Mouse (Mus musculus) heart, embryonic 10.5 days (tissue): ENCODE data around the gene Zbtb48. TPM values are rescaled to one million over a fixed set of nuclear protein-coding genes. Genes with fewer than 3 reads are reported as not detected.
A peak's percentile ranks its signal among the peaks of the same experiment; 100 is the strongest.

Experiments used
- DNase-seq: peaks from one replicate; pipeline ENCODE4 v3.0.0-alpha.2; 2017; ENCODE audit warnings: low spot score
- H3K27ac ChIP-seq: fragments of 300-500 bp; sonication (generic); 2 replicates; pipeline ENCODE4 v1.5.1; 2016; ENCODE audit warnings: mild to moderate bottlenecking
- H3K27me3 ChIP-seq: fragments of 300-500 bp; sonication (generic); 2 replicates; pipeline ENCODE4 v1.6.1; 2016; ENCODE audit warnings: mild to moderate bottlenecking; ENCODE audit not compliant: poor library complexity, insufficient read depth, severe bottlenecking
- H3K36me3 ChIP-seq: fragments of 300-500 bp; sonication (generic); 2 replicates; pipeline ENCODE4 v1.6.1; 2016; ENCODE audit warnings: mild to moderate bottlenecking, moderate library complexity
- H3K4me1 ChIP-seq: fragments of 300-500 bp; sonication (generic); 2 replicates; pipeline ENCODE4 v1.6.1; 2016; ENCODE audit warnings: mild to moderate bottlenecking
- H3K4me3 ChIP-seq: fragments of 300-500 bp; sonication (generic); 2 replicates; pipeline ENCODE4 v1.5.1; 2016; ENCODE audit warnings: mild to moderate bottlenecking, moderate library complexity
- H3K9me3 ChIP-seq: fragments of 300-500 bp; sonication (generic); 2 replicates; pipeline ENCODE4 v1.6.1; 2016; ENCODE audit warnings: mild to moderate bottlenecking, moderate library complexity
- WGBS: fragments of 180-500 bp; shearing (Covaris S2); methylation state at CpG from one replicate; pipeline ENCODE4 v1.1.7; 2016; 5-methylcytosine and 5-hydroxymethylcytosine counted together
- polyA plus RNA-seq: library from polyadenylated mRNA; unstranded; fragments of >200 nt; fragmentation: Nextera tagmentation; extraction: Ambion mirVana; gene quantifications from 2 replicates; pipeline ENCODE4 v1.2.1, GENCODE M21; 2016

Zbtb48 gene
- polyA plus RNA-seq, 1 experiment from 2014 or later, result 21.0 TPM

DNA sequence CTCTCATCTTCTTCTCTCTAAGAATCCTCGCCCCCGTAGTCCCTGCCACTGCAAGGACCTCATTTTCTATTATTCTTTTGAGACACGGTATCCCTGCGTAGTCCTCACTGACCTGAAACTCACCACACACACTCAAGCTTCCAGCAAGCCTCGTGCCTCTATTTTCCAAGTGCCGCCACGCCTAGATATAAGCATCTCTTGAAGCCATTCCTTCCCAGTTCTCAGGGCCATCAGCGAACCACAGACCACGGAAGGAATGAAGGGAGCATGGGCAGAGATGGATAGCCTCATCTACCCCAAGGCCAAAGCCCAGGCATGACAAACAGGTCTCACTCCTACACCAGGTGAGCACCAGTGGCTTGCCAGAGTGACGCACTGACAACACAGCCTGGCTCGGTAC lies 2.9 kb downstream of the Zbtb48 start:
- no peaks in the 10 kb centered on the region for H3K9me3 ChIP-seq
- peaks cover 56% of the 10 kb centered on the region for H3K36me3 ChIP-seq
- 89% methylated on average over 11 of the region's 11 CpGs for WGBS
- no peak overlapping the region for H3K4me3 ChIP-seq
- H3K27me3 ChIP-seq, result no peaks in the 10 kb centered on the region
- no peak overlapping the region for H3K27ac ChIP-seq
- DNase-seq, result no peak
- peaks cover 43% of the 10 kb centered on the region for H3K4me1 ChIP-seq

DNA sequence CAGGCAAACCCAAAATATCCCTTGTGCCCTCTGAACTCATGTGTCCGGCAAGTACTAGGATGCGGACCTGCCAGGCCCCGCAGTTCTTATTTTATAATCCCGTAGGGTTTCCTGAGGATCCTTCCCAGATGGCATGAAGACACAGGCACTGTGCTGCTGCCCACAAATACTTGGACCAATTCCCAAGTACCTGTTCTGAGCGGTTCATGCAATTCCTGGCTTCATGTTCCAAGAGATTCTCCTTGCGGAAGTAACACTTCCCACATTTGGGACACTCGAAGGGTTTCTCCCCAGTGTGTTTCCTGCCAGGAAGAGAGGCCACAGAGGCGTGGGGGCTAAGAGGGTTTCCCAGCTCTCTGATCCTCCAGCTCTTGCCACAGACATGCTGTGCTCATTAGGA lies 5.0 kb downstream of the Zbtb48 start:
- no peak overlapping the region for H3K4me3 ChIP-seq
- no peaks in the 10 kb centered on the region for H3K27me3 ChIP-seq
- peaks cover 76% of the 10 kb centered on the region for H3K36me3 ChIP-seq
- no peaks in the 10 kb centered on the region for H3K9me3 ChIP-seq
- peaks cover 32% of the 10 kb centered on the region for H3K4me1 ChIP-seq
- DNase-seq, result no peak
- 88% methylated on average over 8 of the region's 8 CpGs for WGBS
- H3K27ac ChIP-seq, result no peak overlapping the region

DNA sequence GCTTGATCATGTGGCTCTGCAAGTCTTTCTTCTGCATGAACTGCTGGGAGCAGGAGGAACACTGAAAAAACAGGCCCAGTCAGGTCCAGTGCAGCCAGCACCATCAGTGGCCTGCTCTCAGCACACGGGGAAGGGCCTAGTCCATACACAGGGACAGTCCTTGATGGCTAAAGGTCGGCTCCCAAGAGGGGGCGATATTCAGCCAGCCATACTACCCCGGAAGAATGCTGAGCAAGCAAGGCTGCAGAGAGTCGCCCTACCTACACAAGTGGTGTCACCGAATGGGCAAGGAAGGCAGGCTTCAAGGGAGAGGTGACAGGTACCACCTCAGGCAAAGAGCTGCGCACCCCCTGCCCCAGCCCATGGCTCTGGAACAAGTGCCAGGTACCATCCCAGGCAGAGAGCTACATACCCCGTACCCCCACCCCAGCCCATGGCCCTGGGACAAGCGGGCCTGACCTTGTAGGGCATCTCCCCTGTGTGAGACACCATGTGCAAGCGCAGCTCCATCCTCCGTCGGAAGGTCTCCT lies 5.8 kb downstream of the Zbtb48 start:
- H3K27ac ChIP-seq, result no peak overlapping the region
- DNase-seq, result no peak
- 76% methylated on average over 12 of the region's 12 CpGs for WGBS
- no peaks in the 10 kb centered on the region for H3K27me3 ChIP-seq
- peaks cover 85% of the 10 kb centered on the region for H3K36me3 ChIP-seq
- no peak overlapping the region for H3K4me3 ChIP-seq
- H3K9me3 ChIP-seq, result no peaks in the 10 kb centered on the region
- H3K4me1 ChIP-seq, result peaks cover 28% of the 10 kb centered on the region

DNA sequence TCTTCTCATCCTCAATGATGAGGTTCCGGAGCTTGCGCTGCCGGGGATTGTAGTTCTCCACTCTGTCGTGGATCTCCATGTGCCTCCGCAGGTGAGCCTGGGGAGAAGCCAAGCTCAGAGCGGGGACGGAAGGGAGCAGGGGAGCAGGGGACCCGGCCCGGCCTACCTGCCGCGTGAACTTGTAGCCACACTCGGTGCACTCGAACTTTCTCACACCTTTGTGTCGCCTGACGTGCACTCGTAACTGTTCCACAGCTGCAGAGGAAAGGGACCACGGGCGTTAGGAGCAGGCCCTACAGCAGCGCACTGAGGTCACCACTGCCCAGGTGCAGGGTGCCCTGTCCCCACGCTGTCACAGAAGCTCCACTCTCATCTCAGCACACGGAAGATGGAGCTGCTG lies 7.4 kb downstream of the Zbtb48 start:
- H3K4me1 ChIP-seq, result peaks cover 16% of the 10 kb centered on the region
- no peaks in the 10 kb centered on the region for H3K27me3 ChIP-seq
- no peak for DNase-seq
- no peak overlapping the region for H3K4me3 ChIP-seq
- H3K27ac ChIP-seq, result no peak overlapping the region
- 92% methylated on average over 21 of the region's 21 CpGs for WGBS
- H3K9me3 ChIP-seq, result no peaks in the 10 kb centered on the region
- peaks cover 96% of the 10 kb centered on the region for H3K36me3 ChIP-seq

DNA sequence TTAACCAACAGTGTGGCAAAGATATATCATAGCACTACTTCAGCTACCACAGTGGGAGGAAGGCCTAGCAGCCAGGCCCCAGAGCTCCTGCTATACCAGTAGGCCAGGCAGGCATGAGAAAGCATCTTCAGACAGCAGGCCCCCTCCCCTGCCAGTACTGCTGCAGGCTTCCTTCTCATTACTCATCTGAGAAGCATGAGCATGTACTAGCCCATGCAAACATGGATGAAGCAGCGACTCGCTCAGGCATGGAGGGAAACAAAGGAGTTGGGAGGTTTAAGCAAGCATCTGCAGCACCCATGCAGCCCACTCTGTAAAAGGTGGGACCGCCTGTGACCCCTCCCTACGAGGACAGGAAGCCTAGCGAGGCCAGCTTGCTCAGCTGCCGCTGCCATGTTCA lies 8.4 kb downstream of the Zbtb48 start:
- Histone ChIP-seq H3K4me1 (peaks cover 15% of the 10 kb centered on the region; the same call in 1 of the 2 replicates), H3K27me3 (no peaks in the 10 kb centered on the region), H3K27ac (no peak overlapping the region), H3K9me3 (no peaks in the 10 kb centered on the region), H3K4me3 (no peak overlapping the region), H3K36me3 (peaks cover 100% of the 10 kb centered on the region)
- 84% methylated on average over 6 of the region's 6 CpGs for WGBS
- DNase-seq, result no peak

GRCm38 (mm10) chr4:152013036-152013813 lies 14.2 kb downstream of the Zbtb48 start:
- H3K4me1 ChIP-seq, result peaks cover 58% of the 10 kb centered on the region
- 75% methylated on average over 12 of the region's 12 CpGs for WGBS
- DNase-seq, result no peak
- H3K36me3 ChIP-seq, result peaks cover 68% of the 10 kb centered on the region
- H3K4me3 ChIP-seq, result peak overlapping the region; percentile 96
- H3K9me3 ChIP-seq, result no peaks in the 10 kb centered on the region
- no peaks in the 10 kb centered on the region for H3K27me3 ChIP-seq
- peak overlapping the region; percentile 39; the same call in 1 of the 2 replicates for H3K27ac ChIP-seq

DNA sequence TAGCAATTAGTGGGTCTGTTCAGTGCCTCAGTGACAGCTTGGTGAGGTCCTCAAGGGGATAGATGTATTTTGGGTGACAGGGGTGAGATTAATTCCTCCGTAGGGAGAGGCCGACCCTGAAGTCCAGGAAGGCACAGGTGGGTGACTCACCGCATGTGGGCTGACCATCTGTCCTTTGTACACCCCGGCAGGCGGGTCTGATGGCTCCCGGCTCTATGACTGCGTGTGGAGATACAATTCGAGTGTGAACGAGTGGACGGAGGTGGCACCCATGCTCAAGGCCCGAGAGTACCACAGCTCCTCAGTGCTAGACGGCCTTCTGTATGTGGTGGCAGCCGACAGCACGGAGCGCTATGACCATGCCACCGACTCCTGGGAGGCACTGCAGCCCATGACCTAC lies 15.4 kb downstream of the Zbtb48 start:
- no peaks in the 10 kb centered on the region for H3K27me3 ChIP-seq
- DNase-seq, result no peak
- H3K4me3 ChIP-seq, result peak overlapping the region; percentile 96
- peaks cover 68% of the 10 kb centered on the region for H3K4me1 ChIP-seq
- no peaks in the 10 kb centered on the region for H3K9me3 ChIP-seq
- WGBS, result 80% methylated on average over 16 of the region's 16 CpGs
- H3K36me3 ChIP-seq, result peaks cover 56% of the 10 kb centered on the region
- peak overlapping the region; percentile 10 for H3K27ac ChIP-seq

DNA sequence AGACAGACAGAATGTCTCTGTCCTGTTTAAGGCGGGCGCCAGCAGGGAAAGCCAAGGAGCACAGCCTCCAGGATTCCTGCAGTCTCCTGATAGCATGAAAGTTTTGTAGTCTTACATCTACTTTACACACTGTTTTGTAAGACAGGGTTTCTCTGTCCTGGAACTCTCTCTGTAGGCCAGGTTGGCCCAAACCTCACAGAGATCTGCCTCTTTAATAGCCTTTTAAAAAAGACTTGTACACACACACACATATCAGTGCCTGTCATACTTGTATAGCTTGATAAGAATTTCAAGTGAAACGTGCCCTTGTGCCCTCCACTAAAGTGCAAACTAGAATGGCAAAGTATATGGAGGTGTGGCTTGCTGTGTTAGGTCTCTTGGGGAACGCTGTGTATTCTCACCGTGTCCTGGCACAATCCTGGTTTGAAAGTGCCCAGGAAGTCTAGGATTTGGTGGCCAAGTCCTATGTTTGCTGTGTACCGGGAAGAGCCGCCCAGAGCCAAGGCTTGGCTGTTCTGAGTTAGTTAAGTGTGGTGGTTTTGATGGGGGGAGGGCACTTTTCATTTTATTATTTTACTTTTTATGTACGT lies 16.2 kb downstream of the Zbtb48 start:
- Histone ChIP-seq H3K4me3 (peak overlapping the region; percentile 96), H3K9me3 (no peaks in the 10 kb centered on the region), H3K4me1 (peaks cover 76% of the 10 kb centered on the region), H3K27me3 (no peaks in the 10 kb centered on the region), H3K27ac (peak overlapping the region; percentile 95), H3K36me3 (peaks cover 48% of the 10 kb centered on the region)
- WGBS, result 57% methylated on average over 8 of the region's 8 CpGs
- no peak for DNase-seq

GRCm38 (mm10) chr4:152010707-152011134 lies 16.8 kb downstream of the Zbtb48 start:
- WGBS, result 5% methylated on average over 13 of the region's 13 CpGs
- Histone ChIP-seq H3K9me3 (no peaks in the 10 kb centered on the region), H3K4me3 (peak overlapping the region; percentile 96), H3K4me1 (peaks cover 72% of the 10 kb centered on the region), H3K27ac (peak overlapping the region; percentile 95), H3K27me3 (no peaks in the 10 kb centered on the region), H3K36me3 (peaks cover 42% of the 10 kb centered on the region)
- DNase-seq, result no peak

- DNase-seq, result peak; percentile 93
Observed at GRCm38 (mm10) chr4:152010091-152010706, 17.3 kb downstream of the Zbtb48 start.

DNA sequence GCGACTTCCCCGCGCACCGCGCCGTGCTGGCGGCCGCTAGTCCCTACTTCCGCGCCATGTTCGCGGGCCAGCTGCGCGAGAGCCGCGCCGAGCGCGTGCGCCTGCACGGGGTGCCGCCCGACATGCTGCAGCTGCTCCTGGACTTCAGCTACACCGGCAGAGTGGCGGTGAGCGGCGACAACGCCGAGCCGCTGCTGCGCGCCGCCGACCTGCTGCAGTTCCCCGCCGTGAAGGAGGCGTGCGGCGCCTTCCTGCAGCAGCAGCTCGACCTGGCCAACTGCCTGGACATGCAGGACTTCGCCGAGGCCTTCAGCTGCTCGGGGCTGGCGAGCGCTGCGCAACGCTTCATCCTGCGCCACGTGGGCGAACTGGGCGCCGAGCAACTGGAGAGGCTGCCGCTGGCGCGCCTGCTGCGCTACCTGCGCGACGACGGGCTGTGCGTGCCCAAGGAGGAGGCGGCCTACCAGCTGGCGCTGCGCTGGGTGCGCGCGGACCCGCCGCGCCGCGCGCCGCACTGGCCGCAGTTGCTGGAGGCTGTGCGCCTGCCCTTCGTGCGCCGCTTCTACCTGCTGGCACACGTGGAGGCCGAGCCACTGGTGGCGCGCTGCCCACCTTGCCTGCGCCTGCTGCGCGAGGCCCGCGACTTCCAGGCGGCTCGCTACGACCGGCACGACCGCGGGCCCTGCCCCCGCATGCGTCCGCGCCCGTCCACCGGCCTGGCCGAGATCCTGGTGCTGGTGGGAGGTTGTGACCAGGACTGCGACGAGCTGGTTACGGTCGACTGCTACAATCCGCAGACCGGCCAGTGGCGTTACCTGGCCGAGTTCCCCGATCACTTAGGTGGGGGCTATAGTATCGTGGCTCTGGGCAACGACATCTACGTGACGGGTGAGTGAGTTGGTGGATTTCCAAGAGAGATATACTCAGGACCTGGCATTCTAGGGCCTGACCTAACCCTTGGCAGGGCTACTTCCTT lies 18.1 kb downstream of the Zbtb48 start:
- Histone ChIP-seq H3K27me3 (no peaks in the 10 kb centered on the region), H3K36me3 (peaks cover 29% of the 10 kb centered on the region), H3K4me1 (peaks cover 70% of the 10 kb centered on the region), H3K27ac (peak overlapping the region; percentile 95), H3K9me3 (no peaks in the 10 kb centered on the region), H3K4me3 (peak overlapping the region; percentile 96)
- no peak for DNase-seq
- WGBS, result under 1% methylated on average over 113 of the region's 115 CpGs

More at GRCm38 (mm10) chr4:152010091-152010706, 17.3 kb downstream of the Zbtb48 start:
- Histone ChIP-seq H3K27ac (peak overlapping the region; percentile 95), H3K27me3 (no peaks in the 10 kb centered on the region), H3K4me1 (peaks cover 72% of the 10 kb centered on the region), H3K4me3 (peak overlapping the region; percentile 96), H3K9me3 (no peaks in the 10 kb centered on the region), H3K36me3 (peaks cover 37% of the 10 kb centered on the region)
- 1% methylated on average over 10 of the region's 10 CpGs for WGBS

GRCm38 (mm10) chr4:152008622-152009075 lies 18.8 kb downstream of the Zbtb48 start, which contains the start of gene Klhl21:
Klhl21 (plus strand) TSS chr4:152008803.
- peaks cover 22% of the 10 kb centered on the region for H3K36me3 ChIP-seq
- WGBS, result 1% methylated on average over 45 of the region's 45 CpGs

More at GRCm38 (mm10) chr4:152008622-152009075, 18.8 kb downstream of the Zbtb48 start, which contains the start of gene Klhl21:
- peaks cover 65% of the 10 kb centered on the region for H3K4me1 ChIP-seq
- DNase-seq, result peak; percentile 98
- no peaks in the 10 kb centered on the region for H3K9me3 ChIP-seq
- peak within 1 kb of the TSS; percentile 96 for H3K4me3 ChIP-seq
- no peaks in the 10 kb centered on the region for H3K27me3 ChIP-seq
- peak within 1 kb of the TSS; percentile 95 for H3K27ac ChIP-seq
